Mouse (Mus musculus): ENCODE measurements at regions not wholly inside any gene's neighbourhood (a gene's known extent, or its start where the extent isn't known, plus 50 kb on each side); places are given as distances from the start of the nearest gene placed in this dataset.

DNA sequence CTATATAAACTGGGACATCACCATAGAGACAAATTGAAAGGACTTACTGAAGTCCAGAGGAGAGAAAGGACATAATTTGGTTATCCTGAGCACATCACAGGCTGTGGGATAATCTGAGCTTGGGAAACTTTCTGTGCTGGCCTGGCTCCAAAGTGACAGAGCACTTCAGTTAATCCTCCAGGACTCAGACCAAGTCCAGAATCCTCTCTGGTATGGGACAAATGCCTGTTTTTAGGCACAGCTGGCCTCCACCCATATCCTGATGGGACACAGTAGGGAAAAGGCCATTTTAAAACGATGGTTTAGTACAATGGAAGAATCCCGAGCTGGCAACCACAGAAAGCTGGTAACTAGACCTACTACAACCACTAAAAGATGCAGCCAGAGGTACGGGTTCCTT is 151.3 kb downstream of the Snx19 start:
- no peak for DNase-seq

DNA sequence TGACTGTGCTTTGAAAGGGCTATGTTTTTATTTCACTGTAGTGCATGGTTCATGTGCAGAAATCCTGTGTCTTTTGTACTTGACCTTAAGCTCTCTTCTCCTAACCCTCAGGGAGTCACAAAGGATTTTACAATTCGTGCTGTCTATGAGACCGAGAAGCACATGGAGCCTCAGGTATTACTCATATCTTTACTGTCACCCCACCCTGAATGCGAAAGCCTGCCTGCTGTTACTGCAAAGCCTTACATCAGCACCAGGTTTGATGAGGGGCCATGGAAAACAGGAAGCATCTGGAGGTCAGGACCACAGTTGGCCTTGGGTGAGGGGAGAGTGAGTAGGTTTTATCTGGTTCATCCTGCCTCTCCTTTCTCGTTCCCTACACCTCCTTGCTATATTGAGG is 150.3 kb downstream of the Snx19 start:
- no peak for DNase-seq

DNA sequence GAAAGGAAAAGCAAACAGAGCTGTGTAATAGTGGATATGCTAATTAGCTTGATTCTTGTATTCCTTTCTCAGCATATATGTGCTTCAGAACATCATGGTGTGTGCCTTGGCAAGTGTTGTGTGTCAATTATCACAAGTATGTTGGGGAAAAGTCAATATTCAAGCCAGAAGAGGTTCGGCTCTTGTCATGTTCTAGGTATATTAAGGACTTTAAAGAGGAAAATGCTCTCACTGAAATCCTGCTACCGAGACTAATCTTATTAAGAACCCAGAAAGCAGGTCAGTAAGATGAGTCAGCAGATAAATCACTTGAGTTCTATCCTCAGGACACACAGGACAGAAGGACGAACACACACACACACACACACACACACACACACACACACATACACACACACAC is 148.6 kb downstream of the Snx19 start:
- no peak for DNase-seq

DNA sequence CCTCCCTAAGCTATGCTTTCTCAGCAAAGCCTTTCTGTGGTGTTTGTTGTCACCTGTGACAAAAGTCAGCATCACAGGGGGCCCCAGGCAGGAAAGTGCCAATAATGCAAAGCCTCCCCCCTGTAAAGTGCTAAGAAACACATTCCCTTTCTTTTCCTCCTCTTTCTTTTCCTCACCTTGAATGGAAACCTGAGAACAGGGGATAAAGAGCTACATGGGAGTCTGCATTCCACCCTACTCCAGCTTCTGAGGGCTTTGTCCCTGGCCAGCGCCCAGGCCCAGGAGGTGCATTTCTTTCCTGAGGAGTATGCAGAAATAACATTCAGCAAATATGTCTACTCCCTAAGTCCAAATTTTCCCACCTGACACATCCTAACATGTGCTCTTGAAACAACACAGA is 146.4 kb downstream of the Snx19 start:
- DNase-seq: no peak

DNA sequence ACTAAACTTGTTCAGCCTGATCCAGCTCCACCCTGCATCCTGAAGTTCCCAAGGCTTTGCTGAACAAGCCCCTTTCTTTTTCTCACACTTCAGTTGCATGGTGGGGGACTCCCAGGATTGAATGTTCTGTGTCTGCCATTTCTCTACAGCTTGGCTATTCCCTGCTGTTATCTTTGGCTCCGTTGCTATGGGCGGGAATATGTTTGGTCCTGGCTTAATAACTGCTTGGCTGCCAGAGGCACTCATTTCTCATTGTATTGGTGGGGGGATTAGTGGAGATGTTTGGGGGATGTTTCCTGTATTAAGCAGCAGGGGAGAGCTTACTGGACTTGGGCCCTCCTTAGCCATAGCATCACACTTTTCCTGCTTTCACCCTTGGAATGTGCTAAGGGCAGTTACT is 144.1 kb downstream of the Snx19 start:
- no peak for DNase-seq

DNA sequence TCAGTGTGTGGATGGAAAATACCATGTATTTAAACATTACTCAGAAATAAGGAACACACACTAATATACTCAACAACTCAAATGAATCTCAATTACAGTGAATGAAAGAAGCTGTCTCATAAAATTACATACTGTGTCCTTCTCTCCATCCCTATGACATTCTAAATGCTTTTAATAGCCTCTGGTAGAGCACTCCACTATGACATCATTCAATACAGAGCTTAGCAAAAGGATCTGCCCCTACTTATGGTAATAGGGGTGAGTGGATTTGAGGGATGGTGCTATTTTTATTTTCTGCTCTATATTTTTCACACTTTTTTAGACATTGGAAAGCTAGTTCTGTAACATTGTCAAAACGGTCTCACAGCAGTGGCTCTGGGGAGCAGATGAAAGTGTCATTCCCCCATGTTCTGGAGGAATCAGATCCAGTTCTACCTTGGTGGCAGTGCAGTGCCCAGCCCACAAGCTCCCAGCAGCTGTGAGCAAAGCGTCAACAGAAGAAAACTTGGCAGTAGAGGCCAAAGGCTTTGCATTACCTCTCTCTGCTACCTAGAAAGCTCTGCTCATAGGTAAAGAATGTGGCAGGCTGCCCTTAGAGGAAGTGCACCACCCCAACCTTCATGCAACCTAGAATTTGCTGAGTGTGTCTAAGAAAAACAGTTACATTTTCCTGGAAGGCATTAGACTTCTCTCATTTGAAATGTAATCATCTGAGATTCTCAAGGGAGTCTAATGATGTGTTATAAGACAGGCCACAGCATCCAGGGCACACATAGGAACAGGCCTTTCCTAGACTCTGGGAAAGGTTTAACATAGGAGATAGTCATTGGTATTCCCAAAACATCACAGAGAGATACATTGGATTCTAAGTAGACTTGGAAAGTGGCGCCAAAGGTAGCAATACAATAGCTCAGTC is 138.1 kb downstream of the Snx19 start:
- no peak for DNase-seq

DNA sequence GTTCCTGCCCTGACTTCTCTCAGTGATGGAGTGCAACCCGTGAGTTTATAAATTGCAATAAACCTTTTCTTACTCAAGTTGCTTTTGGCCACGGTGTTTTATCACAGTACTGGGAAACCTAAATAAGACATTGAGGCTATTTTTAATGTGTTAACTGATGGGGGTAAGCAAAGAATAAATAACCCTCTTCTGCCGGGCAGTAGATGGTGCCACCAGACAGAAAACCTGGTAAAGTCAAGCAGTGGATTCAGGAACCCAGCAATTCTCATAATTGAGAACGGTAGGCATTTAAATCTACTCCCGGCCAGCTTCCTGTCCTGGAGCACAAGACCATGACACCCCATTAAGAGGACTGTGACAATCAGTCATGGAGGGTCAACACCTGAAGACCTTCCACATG is 136.5 kb downstream of the Snx19 start:
- no peak for DNase-seq

DNA sequence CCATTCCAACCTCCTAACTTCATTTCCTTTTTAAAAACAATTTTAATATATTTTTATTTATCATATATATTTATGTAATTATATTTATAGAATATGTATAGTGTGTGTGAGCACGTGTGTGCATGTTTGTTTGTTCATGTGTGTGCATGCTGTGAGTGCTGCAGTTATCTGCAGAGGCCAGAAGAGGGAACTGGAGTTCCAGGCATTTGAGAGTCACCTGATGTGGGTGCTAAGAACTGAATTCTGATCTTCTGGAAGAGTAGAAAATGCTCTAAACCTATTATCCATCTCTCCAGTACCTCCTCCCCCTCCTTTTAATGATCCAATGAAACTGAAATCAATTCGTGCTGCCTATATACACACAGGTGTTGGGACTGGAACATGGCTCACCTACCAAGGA is 128.0 kb downstream of the Snx19 start:
- DNase-seq: no peak

DNA sequence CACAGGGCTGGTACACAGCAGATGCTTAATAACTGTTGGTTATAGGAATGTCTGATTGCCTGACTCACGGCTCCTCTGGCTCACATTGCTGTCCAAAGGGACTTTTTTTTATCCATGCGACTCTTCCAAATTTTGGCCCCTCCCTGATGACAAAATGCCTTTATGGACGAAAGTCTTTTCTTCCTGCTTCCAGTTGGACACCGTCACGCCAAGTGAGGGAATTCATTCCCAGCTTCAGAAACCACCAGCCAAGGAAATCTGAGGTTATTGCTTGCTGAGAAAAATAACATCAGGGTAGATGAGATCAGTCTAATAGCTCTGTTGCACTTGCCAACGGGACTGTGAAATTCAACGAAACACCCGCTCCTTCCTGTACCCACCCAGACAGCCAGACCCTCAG is 125.8 kb downstream of the Snx19 start:
- DNase-seq: no peak

DNA sequence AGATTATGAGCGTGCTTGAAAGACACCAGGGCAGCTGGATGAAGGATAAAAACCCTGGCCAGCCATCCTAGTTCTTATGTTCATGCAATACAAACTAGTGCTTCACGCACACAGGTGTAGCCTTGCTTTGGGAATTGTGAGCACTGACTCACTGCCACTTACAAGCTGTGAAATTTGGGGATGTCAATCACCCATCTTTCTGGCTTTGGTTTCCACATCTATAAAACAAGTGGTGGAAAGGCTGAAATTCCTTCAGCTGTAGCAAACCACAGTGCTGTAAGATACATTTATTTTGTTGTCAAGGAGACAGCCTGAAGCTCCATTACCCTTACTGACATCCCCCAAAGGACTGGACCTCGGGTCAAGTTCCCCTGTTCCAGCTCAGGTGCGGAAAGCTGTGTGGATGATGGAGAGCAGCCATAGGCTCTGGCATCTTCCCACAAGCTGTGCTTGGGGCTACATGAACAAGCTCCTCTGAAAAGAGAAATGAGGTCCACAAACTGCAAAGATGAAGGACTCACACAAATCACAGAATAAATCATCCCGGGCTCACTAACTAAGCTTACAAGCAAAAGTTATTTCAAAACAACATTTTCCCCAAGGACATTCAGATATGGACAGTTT is 123.1 kb downstream of the Snx19 start:
- no peak for DNase-seq

DNA sequence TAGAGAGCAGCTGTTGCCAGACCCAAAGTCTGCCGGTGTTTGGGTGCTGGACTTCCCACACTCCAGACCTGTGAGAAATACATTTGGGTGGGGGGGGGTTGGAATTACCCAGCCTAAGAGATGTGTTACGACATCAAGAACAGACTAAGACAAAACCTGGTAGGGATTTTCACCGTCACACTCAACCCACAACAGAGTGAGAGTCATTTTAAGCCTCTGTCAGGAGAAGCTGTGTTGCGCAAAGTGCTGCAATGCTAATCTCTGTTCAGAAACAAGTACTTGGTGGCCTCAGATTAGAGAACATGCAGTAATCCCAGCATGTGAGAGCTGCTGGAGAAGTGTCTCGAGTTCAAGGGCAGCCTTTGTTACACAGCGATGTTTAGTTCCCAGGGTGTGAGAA is 113.0 kb downstream of the Snx19 start:
- no peak for DNase-seq

DNA sequence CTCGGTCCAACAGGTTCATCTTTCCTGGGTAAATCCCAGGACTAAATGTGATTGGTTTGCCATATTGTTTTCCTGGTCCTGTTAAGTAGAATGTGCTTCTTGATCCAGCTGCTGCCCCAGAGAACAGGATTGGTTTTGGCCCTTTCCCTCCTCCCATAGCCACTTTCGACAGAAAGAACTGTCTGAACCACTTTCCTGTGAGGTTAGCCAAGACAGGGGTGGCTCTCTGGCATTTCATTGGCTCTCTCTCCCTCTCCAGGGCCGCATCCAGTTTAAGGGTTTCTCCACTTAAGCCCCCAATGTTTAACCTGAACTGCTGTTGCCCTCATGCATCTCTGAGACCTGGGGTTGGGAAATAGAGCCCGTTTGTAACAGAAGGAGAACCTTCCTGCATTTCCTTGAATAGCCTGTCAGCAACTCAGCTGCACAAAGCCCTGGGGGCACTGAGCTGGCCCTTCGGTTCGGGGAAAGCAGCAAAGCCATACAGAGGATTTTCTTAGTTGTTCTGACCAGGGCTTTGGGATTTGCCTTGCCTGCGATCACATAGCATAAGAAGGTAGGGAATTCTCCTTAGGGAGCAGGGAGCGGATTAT is 109.7 kb downstream of the Snx19 start:
- no peak for DNase-seq

DNA sequence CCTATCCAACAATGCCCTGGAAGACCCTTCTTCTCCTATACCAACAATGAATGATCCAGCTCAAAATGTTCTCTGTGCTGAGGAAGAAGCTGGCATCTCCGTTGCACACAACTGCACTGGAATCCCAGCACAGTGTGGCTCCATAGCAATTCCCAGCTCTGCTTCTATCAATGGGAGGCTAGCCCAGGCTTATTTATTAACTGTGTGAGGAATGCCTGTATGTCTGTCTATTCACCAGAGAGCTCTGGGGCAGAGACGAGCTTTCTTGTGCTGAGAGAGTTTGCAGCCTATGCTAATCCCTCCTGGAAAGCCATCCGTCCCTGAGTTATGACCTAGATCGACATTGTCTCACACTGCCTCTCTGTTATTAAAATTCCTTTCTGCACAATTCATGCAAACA is 108.1 kb downstream of the Snx19 start:
- no peak for DNase-seq

DNA sequence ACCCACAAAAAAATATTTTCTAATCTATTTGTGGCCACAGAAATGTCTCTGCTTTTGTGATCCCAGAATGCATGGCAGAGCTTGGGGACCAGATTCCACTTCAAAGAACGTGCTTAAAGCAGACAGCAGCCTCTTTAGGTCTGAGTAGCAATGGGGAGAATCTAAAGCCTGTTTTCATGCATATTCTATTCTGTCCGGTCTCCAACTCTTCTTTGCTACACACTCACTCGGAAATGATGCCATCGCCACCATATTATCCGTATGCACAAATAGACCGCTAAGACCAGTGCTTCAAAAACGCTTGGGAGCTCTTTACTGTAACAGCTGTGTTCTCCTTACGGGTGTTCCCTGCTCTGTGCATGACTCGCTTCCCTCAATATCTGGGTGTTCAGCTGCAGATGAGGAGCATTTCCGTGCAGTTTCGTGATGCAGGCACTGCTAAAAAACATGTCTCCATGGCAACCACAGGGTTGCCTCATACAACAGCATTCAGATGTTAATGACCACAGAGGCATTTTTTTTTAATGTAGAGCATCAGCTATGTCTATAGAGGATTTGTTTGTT is 107.0 kb downstream of the Snx19 start:
- DNase-seq: no peak

DNA sequence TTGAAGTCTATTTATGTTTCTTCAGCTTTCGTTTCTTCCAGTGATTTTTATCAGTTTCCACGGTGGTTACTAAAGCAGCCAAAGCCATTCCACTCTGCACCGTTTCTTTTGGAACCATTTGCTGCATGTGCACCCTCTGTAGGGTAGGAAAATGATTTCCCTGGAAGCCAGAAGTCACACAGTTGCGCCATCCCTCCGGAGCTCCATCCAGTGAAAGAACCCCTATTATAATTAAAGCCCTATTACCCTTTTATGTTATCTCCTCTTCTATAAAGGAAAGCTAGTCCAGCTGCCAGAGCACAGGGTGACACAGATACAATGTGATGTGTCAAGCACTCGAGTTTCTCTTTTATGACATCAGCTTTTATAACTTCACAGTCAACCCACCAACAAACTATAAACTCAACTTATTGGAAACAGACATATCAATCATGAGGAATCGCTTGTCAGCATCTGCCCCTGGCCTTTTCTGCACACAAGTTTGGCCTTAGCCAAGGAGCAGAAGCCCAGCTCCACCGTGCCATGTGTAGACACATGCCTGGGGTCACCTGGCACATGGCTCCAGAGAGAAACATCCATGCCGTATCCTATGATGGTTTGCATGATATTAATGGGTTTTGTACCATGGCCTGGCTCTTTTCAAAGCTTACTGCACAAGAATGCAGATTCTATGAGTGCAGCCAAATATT is 106.3 kb downstream of the Snx19 start:
- no peak for DNase-seq

DNA sequence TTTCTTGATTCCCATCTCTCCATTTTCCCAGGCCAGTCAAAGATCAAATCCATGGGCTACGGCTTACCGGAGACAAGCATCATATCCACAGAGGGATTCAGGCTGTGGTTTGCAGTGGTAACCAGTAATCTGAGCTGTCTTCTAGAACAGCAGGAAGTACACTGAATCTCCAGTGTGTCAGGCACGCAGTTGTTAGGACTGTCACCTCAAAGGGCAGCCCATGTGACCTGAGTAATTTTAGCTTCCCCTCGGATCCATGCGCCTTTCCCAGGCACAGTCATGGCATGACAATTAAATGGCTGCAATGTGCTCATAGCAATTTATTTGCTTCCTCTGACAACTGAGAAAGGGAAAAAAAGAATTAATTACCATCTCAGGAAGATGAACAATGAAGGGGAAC is 98.2 kb downstream of the Snx19 start:
- no peak for DNase-seq

DNA sequence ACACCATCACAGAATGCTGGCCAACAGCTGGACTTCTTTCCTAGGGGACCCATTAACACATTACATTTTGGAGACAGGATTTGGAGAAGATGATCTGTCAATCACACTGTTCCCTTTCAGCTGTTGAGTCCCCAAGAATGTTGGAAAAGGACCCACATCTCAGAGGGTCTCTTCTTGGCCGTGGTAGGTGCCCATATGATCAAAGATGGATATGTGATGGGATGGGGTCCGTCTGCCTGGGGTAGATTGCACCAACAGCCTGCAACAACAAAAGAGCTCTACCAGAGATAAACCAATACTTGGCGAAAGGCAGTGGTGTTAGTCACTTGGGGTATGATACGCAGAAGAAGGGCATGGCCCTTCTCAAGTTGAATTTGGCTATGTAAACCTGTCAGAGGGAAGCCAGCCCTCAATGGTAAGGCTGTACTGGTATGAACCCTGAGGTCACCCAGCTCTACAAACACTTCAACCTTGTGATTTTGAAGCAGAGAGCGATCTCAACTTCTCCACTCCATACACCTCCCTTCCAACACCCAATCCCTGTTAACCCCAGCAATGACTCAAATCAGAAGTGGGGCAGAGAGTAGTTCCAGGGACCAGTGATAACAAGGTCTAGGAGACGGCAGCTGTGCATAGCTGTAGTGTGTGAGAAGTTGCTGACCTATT is 97.6 kb downstream of the Snx19 start:
- DNase-seq: no peak

DNA sequence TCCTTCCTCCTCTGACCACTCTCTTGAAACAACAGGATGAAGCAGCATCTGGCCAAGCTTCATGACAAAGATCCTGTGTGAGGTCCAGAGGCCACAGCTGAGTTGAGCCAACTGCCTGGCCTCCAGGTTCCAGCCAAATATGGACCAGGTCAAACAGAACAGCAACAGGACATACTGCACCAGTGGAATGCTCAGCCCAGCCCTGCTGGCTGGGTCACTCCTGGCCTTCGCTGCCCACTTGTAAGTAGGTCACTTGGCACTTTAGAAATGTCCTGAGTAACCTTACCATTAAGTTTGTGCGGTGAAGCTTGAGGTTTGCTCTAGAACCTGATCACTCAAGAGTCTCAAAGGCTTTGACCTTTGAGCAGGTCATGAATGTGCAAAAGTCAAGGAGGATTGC is 96.9 kb downstream of the Snx19 start:
- DNase-seq: no peak

DNA sequence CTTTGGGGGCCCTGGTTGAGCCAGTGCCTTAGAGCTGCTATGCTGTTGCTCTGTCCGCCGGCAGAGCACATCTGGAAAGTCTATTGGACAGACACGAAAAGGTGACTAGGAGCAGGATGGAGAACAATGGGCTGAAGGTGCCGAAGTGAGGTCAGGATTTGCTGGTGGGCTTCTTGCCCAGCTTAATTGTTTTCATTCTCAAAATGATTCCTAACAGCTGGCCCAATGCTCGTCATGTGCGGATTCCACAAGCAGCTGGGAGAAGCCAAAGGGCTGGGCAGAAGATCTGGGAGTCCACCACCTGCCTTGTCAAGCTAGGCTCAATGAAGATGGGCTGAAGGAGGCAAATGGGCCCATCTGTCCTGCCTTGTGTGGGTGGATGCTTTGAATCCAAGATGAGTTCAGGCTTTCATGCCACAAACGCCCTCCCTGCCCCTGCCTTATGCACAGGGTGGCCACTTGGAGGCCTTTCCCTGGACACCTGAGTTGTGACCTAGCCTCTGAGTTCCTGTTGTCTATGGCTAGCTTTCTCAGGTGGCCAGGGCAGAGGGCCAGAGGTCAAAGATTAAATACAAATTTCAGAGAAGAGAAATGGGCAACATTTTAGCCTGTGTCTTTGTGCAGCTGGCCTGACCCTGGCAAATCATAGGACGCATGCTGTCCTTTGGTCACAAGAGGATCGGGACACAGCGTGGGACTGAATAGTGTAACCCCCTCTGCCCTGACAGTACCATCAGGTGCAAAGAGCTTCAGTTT is 95.9 kb downstream of the Snx19 start:
- DNase-seq: no peak

DNA sequence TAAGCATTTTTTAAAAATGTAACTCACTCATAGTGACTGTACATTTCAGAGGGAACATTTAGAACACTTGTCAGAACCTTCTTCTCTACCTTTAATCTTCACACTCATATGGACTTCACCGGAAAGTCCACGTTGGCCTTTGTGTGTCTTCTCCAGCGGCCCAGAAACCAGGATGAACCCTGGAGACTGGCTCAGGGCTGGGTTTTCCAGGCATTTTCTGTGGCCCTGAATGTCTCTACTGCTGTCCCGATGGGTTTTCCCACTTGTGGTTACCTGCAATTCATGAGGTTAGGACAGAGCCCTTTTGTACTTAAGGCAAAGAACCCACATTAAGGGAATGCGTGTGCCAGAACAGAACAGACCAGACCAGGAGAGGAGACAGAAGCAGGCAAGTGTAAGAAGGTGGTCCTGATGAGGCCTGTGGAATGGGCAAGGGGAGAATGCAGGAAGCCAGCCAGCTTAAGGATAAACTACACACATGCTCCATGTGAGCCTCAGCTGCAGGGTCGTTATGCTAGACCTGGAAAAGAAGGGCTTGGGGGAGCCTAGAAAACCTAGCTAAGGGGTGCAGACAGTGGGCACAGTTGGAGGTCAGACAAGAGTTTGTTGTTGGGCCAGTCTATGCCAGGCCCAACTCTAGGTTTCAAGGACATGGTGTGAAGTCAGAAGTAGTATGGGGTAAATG is 94.8 kb downstream of the Snx19 start:
- no peak for DNase-seq

All from adrenal gland, postnatal 25 days (tissue).